Mouse (Mus musculus) lung, postnatal 0 days (tissue): Measurements from ENCODE around the gene Mpped1.

Experiments used
- CTCF ChIP-seq: IDR thresholded peaks from 2 replicates; pipeline ENCODE4 v1.5.1; 2016; ENCODE audit warnings: antibody characterized with exemption, mild to moderate bottlenecking
- EP300 ChIP-seq: IDR thresholded peaks from 2 replicates; pipeline ENCODE4 v1.6.1; 2016; ENCODE audit warnings: antibody characterized with exemption, mild to moderate bottlenecking, control low read depth

GRCm38 (mm10) chr15:83840950-83841719, 61.9 kb downstream of the Mpped1 start:
- TF ChIP-seq CTCF (no peak), EP300 (no peak)
